Mouse (Mus musculus): ENCODE data around the gene Pus7l.
"Not testable (repeated sequence)": the region's sequence is repeated elsewhere in the genome, so short reads cannot be mapped to it uniquely, and the experiment has no call there.

The Pus7l gene

DNA sequence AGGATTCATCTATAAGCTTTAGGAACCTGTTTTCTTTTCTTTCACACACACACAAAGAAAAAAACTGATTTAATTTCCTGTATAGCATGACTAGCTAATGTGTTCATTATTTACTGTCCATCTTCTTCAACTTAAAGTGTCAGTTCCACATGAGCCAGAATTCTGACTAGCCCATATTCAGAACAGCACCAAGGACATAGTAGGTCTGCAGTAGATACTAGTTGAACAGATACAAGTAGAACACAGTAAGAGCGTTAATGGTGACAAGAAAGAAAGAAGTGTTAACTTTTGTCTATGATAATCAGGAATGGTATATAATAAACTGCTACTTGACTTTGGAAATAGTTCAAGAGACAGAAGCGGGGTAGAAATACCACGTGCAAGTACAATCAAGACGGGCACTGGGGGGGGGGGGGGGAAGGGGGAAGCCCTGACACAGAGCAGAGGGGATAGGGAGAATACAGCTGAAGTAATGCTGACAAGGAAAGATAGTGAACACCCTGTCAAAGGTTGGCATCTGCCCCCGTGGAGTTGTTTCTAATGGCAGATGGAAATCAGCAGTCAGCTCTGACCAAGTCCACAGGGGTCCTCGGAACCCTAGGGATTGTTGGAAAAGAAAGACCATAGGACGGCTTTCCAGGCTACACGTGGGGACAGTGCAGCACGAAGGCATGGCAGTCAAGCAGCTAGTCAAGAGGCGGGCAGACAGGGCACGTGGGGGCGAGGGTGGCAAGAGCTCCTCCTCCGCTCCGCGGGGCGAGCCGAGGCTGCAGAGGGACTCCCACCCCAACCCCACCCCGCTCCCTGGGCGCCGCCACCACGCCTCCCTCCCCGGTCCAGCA lies 559 bp downstream of the Pus7l start:
- ATAC-seq (ENCODE audit: low TSS enrichment) = peak; percentile 82

DNA sequence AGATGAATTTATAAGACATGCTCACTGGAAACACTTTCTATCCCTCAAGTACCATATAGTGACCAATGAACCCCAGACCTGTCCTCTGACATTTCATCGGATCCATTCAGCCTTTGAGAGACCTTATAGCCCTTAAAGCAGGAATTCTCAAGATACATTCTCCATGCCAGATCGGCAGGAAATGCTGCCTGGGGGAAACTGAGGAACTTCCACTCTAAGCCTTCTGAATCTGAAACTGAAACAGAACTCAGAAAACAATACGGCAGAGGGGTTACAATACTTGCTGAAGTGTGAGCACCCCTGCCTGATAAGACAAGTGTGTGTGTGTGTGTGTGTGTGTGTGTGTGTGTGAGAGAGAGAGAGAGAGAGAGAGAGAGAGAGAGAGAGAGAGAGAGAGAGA lies 4.1 kb downstream of the Pus7l start:
- ATAC-seq (ENCODE audit: low TSS enrichment) = no peak

DNA sequence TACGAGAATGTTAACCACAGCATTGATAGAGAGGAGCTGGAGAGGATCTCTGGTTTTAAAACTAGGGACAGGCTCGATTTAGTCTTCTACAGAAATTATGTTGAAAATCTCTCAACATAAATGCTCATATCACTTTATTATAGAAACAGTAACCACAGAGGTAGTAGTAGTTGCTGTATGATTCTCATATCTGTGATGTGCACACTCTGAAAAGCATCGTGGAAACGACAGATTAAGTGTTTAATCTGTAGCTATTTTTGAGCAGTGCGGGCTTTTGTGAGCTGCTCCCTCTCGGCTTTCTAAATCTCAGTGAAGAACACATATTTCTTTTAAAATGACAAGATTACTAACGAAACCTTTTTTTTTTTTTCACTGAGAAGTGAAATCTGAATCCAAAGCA lies 7.8 kb downstream of the Pus7l start:
- no peak for ATAC-seq (ENCODE audit: low TSS enrichment)

- peak; percentile 31; the same call in 1 of the 2 replicates for ATAC-seq (ENCODE audit: low TSS enrichment)
These were observed 10.4 kb downstream of the Pus7l start for GRCm38 (mm10) chr15:94532956-94533355.

- ATAC-seq (ENCODE audit: low TSS enrichment) = no peak
These were observed 11.0 kb downstream of the Pus7l start for GRCm38 (mm10) chr15:94532306-94532705.

DNA sequence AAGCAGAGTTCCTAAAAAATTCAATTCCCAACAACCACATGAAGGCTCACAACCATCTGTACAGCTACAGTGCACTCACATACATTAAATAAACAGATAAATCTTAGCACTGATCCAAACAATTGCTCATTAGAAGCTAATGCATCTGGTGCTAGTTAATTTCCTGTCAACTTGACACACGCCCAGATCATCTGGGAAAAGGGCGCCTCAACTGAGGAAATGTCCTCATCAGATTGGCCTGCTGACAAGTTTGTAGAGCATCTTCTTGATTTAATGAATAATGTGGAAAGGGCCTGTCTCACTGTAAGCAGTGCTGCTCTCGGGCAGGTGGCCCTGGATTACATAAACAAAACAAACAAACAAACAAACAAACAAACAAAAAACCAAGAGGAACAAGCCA lies 12.8 kb downstream of the Pus7l start:
- no peak for ATAC-seq (ENCODE audit: low TSS enrichment)

DNA sequence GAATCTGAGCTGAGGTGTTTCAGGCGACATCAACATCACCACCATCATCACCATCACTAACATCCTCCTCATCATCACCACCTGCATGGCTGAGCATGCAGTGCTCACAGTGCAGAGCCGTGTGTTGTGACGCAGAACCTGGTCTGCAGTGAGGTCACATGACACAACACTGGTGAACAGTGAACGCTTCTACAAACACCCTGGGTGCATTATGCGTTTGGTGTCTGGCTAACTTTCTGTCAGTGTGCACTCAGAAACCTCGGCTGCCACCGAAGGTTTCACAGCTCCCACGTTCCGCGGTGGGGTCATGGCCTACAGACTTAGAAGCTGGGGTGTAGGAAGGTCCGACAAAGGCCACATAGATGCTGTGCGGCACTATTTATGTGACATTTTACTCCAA lies 18.4 kb downstream of the Pus7l start:
- no peak for ATAC-seq (ENCODE audit: low TSS enrichment)

- no peak for ATAC-seq (ENCODE audit: low TSS enrichment)
These were observed 20.1 kb downstream of the Pus7l start for GRCm38 (mm10) chr15:94523251-94523650.

- ATAC-seq (ENCODE audit: low TSS enrichment) = no peak
These were observed 22.4 kb downstream of the Pus7l start for GRCm38 (mm10) chr15:94520959-94521358.

- peak; percentile 76 for ATAC-seq (ENCODE audit: low TSS enrichment)
These were observed 23.0 kb downstream of the Pus7l start for GRCm38 (mm10) chr15:94520205-94520900.

DNA sequence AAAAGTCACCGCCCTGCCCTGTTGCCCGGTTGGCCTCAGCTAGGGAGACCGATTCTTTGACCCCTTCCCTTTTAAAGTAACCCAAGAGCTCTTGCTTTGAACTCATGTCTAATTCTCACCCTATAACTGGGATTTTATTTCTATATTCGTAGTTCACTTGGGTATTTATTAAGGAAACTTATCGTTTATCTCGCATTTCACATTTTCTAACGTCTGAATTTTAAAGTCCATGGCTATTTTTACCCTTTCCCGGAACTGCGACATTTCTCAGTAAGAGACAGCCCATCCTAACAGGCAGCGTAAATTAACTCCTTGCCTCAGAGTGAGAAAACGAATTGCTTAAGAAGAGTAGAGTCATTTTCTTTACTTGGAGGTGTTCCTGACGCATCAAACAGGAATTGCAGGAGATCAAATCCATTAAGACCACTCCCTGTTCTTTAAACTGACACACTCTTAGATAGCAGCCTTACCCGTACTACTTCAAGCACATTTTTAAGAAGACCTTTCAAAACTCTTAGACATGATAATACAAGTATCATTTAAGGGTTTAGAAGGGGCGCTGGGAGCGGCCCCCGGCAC lies 25.3 kb downstream of the Pus7l start:
- no peak for ATAC-seq (ENCODE audit: low TSS enrichment)

DNA sequence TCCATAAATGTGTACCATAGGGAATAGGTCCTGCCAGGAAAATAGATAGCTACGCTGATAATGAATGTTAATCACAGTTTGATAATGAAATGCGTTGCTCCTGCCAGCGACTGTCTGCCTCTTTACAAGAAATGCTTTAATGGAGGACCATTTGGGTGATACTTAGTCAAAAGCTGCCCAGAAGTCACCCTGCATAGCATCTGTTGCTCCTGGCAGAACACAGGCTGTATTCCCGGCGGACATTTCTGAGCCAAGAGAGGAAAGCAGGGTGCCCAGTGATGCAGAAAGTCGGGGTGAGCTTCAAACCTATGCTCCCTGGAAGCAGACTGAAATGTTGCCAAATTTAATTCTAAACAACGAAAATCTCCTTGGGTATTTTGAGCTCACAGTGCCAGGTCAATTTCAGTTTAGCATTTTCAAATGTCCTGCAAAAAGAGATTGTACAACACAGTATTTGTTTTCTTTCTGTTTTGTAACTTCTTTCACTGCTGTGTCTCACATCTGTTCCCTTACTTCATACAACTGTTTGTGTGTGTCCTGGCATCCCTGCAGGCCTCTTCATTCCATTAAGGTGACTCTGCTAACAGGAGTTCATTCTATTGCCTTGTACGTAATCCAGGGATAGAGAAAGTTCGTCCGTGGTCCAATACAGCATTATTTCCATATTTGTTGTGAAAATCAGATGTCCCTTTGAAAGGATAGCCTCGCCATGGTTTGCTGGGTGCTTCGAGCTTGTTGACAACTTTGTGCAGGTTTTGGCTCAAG lies 39.7 kb downstream of the Pus7l start:
- ATAC-seq (ENCODE audit: low TSS enrichment) = no peak

DNA sequence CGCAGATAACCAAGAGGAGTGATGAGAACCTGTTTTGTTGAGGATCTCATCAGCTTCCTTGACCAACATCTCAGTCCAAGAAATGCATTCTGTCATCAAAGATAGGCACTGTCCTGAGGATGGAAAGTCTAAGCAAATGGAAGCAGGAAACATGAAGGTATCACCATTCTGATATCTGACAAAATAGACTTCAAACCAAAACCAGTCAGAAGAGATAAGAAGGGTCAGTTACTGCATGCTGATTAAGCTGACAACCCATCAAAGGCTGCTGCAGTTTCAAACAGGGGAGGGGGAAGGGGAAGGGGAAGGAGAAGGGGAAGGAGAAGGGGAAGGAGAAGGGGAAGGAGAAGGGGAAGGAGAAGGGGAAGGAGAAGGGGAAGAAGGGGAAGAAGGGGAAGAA lies 44.1 kb downstream of the Pus7l start:
- ATAC-seq (ENCODE audit: low TSS enrichment) = no peak

DNA sequence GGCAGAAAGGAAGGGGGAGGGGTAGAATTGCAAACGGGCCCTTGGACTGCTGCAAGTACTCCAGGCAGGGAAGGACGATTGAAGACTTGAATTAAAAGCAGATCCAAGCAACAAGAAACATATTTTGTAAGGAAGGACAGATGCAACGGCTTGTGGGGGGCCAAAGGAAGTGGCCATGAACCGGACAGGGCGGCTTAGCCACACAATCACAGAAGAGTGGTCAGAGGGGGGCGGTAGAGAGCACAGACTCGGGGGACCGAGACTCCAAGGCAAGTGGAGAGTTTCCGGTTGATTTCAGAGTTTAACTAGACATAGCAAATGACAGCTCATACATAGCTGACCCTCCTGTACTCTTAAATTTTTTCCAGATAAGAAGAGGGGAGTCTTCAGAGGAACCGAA lies 47.4 kb downstream of the Pus7l start:
- no peak for ATAC-seq (ENCODE audit: low TSS enrichment)

- ATAC-seq (ENCODE audit: low TSS enrichment) = no peak
These were observed 48.9 kb downstream of the Pus7l start for GRCm38 (mm10) chr15:94494445-94494844.

GRCm38 (mm10) chr15:94489433-94489832 lies 53.9 kb downstream of the Pus7l start:
- no peak for ATAC-seq (ENCODE audit: low TSS enrichment)

DNA sequence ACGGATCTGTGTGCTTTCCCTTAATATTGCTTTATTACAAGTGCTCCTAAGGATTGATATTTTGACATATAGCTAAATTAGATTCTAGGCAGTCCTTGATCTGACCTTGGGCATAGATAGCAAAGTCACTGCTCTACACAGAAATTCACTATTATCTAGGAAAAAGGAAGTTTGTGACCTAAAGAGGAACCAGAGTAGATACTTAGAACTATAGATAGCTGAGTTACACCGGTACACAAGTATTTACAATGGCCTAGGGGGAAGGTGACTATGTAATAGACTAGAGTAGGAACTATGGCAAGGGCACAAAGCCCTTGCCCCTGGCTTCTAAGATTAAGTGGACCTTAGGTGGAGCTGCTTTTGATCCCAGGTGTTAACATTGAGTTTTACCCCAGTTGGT lies 55.3 kb downstream of the Pus7l start:
- not testable (repeated sequence) for ATAC-seq (ENCODE audit: low TSS enrichment)

DNA sequence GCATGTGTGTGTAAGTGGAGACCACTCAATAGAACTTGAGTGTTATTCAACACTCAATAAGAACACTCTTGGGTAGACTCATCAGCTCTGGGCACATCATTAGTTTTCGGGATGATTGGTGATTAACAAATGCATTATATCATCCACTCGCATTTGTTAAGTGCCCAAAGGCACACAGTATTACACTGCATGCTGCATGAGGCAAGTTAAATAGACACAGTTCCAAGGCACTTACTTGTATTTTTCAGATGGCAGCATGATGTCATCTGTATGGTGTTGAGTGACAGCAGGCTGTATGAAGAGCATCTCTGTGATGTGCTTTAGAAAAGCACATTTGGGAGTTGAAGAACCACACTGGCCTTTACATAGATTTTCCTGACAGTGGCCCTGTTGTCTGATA lies 60.8 kb downstream of the Pus7l start:
- no peak for ATAC-seq (ENCODE audit: low TSS enrichment)

- ATAC-seq (ENCODE audit: low TSS enrichment) = no peak
These were observed 62.6 kb downstream of the Pus7l start for GRCm38 (mm10) chr15:94480792-94481191.

- ATAC-seq (ENCODE audit: low TSS enrichment) = no peak
These were observed 63.1 kb downstream of the Pus7l start for GRCm38 (mm10) chr15:94480248-94480647.

- ATAC-seq (ENCODE audit: low TSS enrichment) = no peak
These were observed 63.7 kb downstream of the Pus7l start for GRCm38 (mm10) chr15:94479513-94480136.

DNA sequence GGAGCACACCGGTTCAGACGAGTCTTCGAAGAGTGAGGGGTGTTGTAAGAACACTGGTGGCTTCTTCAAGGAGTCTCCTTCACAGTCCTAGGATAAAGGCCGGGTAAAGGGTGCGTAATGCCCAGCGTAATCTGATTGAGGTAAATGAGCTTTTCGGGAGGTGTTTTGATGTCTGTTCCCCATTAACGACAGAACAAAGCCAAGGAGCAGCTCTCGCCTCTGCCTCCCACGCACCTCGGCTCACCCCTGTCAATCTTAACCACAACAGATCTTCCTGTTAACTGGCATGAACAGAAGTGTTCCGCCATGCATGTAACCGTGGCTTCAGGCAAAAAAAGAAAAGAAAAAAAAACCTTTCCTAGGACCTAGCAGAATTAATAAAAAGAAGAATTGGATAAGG lies 64.6 kb downstream of the Pus7l start:
- ATAC-seq (ENCODE audit: low TSS enrichment) = no peak
